Mouse (Mus musculus) limb, embryonic 14.5 days (tissue): Measurements from ENCODE around the gene Nkain2. TPM values are rescaled to one million over a fixed set of nuclear protein-coding genes. Genes with fewer than 3 reads are reported as not detected.

Source experiments
- ATAC-seq: fragments of 200-750 bp; cut with Nextera tagmentation; 2 replicates; pipeline ENCODE4 v1.8.0; 2017; ENCODE audit warnings: low read depth, moderate number of reproducible peaks, moderate TSS enrichment; ENCODE audit not compliant: low FRiP score
- DNase-seq: peaks from one replicate; pipeline ENCODE4 v3.0.0-alpha.2; 2015; ENCODE audit warnings: low spot score
- H3K27ac ChIP-seq: fragments of 300-500 bp; sonication (generic); replicated peaks from 2 replicates; pipeline ENCODE4 v1.5.1; 2014; ENCODE audit warnings: low read depth, mild to moderate bottlenecking, low read length, moderate library complexity, mixed read lengths
- H3K27me3 ChIP-seq: fragments of 300-500 bp; sonication (generic); 2 replicates; pipeline ENCODE4 v1.6.1; 2014; ENCODE audit warnings: low read length, mixed read lengths; ENCODE audit not compliant: control insufficient read depth, insufficient read depth
- H3K36me3 ChIP-seq: fragments of 300-500 bp; sonication (generic); 2 replicates; pipeline ENCODE4 v1.6.1; 2014; ENCODE audit warnings: mild to moderate bottlenecking, low read length, moderate library complexity, mixed read lengths; ENCODE audit not compliant: control insufficient read depth, insufficient read depth
- H3K4me1 ChIP-seq: fragments of 300-500 bp; sonication (generic); 2 replicates; pipeline ENCODE4 v1.6.1; 2014; ENCODE audit warnings: antibody characterized with exemption, low read length, mixed read lengths; ENCODE audit not compliant: control insufficient read depth, insufficient read depth
- H3K4me2 ChIP-seq: fragments of 300-500 bp; sonication (generic); replicated peaks from 2 replicates; pipeline ENCODE4 v1.6.1; 2014; ENCODE audit warnings: low read depth, mild to moderate bottlenecking, low read length, moderate library complexity; ENCODE audit not compliant: severe bottlenecking
- H3K4me3 ChIP-seq: fragments of 300-500 bp; sonication (generic); replicated peaks from 2 replicates; pipeline ENCODE4 v1.5.1; 2014; ENCODE audit warnings: low read length
- H3K9ac ChIP-seq: fragments of 300-500 bp; sonication (generic); 2 replicates; pipeline ENCODE4 v1.6.1; 2014; ENCODE audit warnings: mild to moderate bottlenecking, low read depth, low read length, moderate library complexity; ENCODE audit not compliant: severe bottlenecking
- H3K9me3 ChIP-seq: fragments of 300-500 bp; sonication (generic); 2 replicates; pipeline ENCODE4 v1.6.1; 2016; ENCODE audit warnings: low read length; ENCODE audit not compliant: control insufficient read depth
- POLR2A ChIP-seq: fragments of 200-500 bp; IDR thresholded peaks from 2 replicates; pipeline ENCODE4 v1.8.0; 2012; ENCODE audit warnings: inconsistent platforms, mild to moderate bottlenecking, moderate library complexity, borderline replicate concordance; ENCODE audit not compliant: insufficient read depth, insufficient read length; ENCODE audit errors: extremely low read depth
- WGBS: fragments of 180-500 bp; shearing (Covaris S2); extraction: QIAGEN DNeasy Blood & Tissue Kit; methylation state at CpG from one replicate; pipeline ENCODE4 v1.1.7; 2014; 5-methylcytosine and 5-hydroxymethylcytosine counted together
- polyA plus RNA-seq, 2 experiments: library from polyadenylated mRNA; depleted of rRNA in 1 of 2; stranded (reverse) in 1 of 2; unstranded in 1 of 2; fragments of >200 nt; fragmentation: Nextera tagmentation in 1 of 2; extraction: Ambion mirVana in 1 of 2; gene quantifications; 2 replicates each; pipeline versions ENCODE4 v1.2.1 to v1.2.3; 2012 to 2014

Nkain2 gene
- polyA plus RNA-seq, 2 experiments = 0.43 to 0.55 TPM

DNA sequence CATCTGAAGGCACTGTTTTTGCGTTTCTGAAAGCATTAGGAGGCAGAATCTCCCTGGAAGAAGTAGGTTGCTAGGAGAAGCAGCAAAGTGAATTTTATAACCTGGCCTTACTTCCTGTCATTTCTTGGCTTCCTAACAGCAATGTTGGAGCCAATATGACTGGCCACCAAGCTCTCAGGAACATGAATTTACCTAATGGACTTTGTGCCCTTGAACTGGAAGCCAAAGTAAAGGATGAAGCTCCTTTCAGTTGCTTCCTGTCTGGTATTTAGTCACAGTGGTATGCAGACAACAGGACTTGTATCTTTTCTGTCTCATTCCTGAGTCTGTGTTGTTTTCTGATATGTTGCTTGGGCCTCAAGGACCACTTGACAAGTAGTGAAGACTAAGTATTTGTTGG lies 1063.2 kb downstream of the Nkain2 start:
- 80% methylated on average over 1 of the region's 1 CpGs for WGBS

DNA sequence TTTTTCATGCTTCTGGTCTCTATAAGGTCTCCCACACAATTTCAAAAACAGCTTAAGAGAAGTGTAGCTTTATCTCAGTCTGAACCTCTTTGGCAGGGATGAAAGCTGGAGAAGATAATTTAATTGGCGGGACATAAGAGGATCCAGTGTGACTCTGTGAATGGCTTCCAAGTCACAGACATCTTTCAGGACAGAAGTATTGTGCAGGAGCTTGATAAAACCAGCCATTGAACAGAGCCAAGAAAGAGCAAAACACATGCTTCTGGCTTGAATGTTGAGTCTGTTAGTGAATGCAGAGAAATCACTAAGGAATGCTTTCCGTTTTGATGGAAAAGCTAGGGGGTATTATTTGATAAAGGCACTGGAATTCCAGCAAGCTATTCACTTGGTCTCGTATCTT lies 1077.7 kb downstream of the Nkain2 start:
- no peak overlapping the region for H3K9ac ChIP-seq
- WGBS = 78% methylated on average over 3 of the region's 3 CpGs
- no peak for ATAC-seq

More for the DNA sequence above, 1063.2 kb downstream of the Nkain2 start:
- H3K4me3 ChIP-seq = no peak overlapping the region
- no peak for TF ChIP-seq POLR2A
- H3K27ac ChIP-seq = no peak overlapping the region
- ATAC-seq (no peak), DNase-seq (no peak)
- H3K4me2 ChIP-seq = no peak overlapping the region
- H3K9me3 ChIP-seq = no peaks in the 10 kb centered on the region
- no peaks in the 10 kb centered on the region for H3K36me3 ChIP-seq
- H3K4me1 ChIP-seq = no peaks in the 10 kb centered on the region
- no peak overlapping the region for H3K9ac ChIP-seq
- H3K27me3 ChIP-seq = no peaks in the 10 kb centered on the region

DNA sequence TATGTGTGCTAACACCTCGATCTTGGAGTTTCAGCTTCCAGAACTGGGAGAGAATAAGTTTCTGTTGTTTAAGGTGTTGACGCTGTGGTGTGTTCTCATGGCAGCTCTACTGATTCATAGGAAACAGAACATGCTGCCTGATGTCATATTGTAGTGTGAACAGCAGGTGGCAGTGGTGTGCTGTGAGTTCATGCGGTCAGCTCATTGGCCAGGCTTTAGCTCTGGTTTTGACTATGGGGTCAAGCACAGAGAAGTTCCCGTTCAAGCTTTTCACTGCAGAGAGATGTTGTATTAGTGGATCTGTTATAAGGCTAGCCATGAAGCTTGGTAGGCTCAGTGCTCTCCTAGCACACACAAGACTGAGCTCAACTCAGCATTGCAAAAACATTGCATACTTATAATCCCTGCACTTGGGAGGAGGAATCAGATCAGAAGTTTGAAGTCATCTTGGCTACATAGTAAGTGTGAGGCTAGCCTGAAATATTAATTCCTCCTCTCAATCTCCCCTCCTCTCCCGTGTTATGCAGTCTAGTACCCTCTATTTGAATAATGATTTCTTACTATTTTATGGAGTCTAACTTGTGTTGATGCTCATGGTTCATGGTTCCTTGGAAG lies 1147.7 kb downstream of the Nkain2 start:
- ATAC-seq (peak; percentile 80), DNase-seq (peak; percentile 78)
- no peak overlapping the region for H3K9ac ChIP-seq
- no peak for TF ChIP-seq POLR2A
- no peak overlapping the region for H3K27ac ChIP-seq
- no peaks in the 10 kb centered on the region for H3K27me3 ChIP-seq
- no peaks in the 10 kb centered on the region for H3K9me3 ChIP-seq
- no peaks in the 10 kb centered on the region for H3K36me3 ChIP-seq
- no peaks in the 10 kb centered on the region for H3K4me1 ChIP-seq
- no peak overlapping the region for H3K4me2 ChIP-seq
- WGBS = 26% methylated on average over 5 of the region's 5 CpGs
- H3K4me3 ChIP-seq = no peak overlapping the region

More for the DNA sequence above, 1077.7 kb downstream of the Nkain2 start:
- Histone ChIP-seq H3K4me2 (no peak overlapping the region), H3K36me3 (no peaks in the 10 kb centered on the region), H3K4me3 (no peak overlapping the region), H3K4me1 (no peaks in the 10 kb centered on the region), H3K9me3 (no peaks in the 10 kb centered on the region), H3K27ac (no peak overlapping the region), H3K27me3 (no peaks in the 10 kb centered on the region)
- DNase-seq = no peak
- TF ChIP-seq POLR2A = no peak

DNA sequence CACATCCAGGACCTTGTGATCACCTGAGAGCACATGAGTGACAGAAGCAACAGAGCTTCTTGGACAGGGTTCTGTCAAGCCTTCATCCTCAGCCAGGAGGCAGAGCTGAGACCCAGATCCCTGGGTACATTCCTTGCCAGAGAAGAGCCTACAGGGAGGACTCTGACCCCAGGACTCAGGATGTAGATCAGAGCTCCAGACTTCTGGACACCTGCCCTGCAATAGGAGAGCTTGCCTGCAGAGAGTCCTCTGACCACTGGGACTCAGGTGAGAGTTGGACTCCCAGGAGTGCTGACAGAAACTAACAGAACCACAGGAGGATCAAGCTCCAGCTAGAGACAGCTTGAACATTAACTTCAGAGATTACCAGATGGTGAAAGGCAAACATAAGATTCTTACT lies 1162.2 kb downstream of the Nkain2 start:
- TF ChIP-seq POLR2A = no peak
- no peaks in the 10 kb centered on the region for H3K36me3 ChIP-seq
- no peak for ATAC-seq

DNA sequence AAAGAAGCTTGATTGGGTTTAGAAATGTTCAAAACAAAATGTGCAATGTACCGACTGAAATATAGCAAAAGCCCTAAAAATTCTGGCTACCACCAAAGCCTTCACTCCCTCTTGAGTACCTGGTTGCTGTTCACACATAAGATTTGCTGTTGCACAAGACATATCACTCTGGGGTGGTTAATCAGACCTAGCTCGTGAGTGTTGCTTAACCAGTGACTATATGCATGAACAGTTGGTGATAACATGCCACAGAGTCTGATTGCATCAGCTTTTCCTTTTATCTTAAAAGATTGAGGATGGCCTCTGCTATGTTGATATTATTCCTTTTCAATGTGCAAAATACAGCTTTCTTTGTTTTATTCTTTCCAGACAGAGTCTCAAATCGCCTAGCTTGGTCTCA lies 1243.0 kb downstream of the Nkain2 start:
- 76% methylated on average over 3 of the region's 3 CpGs for WGBS
- TF ChIP-seq POLR2A = no peak
- ATAC-seq = no peak
- Histone ChIP-seq H3K9me3 (no peaks in the 10 kb centered on the region), H3K36me3 (no peaks in the 10 kb centered on the region), H3K9ac (no peak overlapping the region), H3K27ac (no peak overlapping the region), H3K4me1 (no peaks in the 10 kb centered on the region), H3K27me3 (no peaks in the 10 kb centered on the region), H3K4me3 (no peak overlapping the region), H3K4me2 (no peak overlapping the region)
- no peak for DNase-seq

More for the DNA sequence above, 1162.2 kb downstream of the Nkain2 start:
- Histone ChIP-seq H3K27ac (no peak overlapping the region), H3K4me2 (no peak overlapping the region), H3K27me3 (no peaks in the 10 kb centered on the region), H3K9ac (no peak overlapping the region), H3K9me3 (no peaks in the 10 kb centered on the region), H3K4me1 (no peaks in the 10 kb centered on the region), H3K4me3 (no peak overlapping the region)
- no peak for DNase-seq

DNA sequence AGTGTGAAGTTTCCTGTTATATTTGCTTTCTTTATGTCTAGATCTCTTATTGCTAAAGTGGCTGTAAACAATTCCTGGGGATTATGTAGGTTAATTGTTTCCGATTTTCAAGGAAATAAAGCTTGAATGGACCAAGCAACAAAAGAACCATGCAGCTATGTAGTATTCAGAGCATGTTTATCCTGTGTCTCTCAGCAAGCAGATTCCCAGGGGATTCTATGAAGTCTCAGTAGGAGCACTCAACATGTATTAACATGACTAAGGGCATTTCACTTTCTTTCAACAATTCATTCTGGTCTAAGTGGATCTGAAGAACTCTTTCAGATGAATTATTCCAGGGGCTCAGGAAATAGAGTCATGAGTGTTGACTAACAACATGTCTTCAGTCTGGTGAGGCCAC lies 1244.2 kb downstream of the Nkain2 start:
- no peaks in the 10 kb centered on the region for H3K36me3 ChIP-seq
- H3K4me1 ChIP-seq = no peaks in the 10 kb centered on the region
- H3K4me3 ChIP-seq = no peak overlapping the region
- DNase-seq (no peak), ATAC-seq (no peak)
- H3K27me3 ChIP-seq = no peaks in the 10 kb centered on the region
- no peak overlapping the region for H3K9ac ChIP-seq
- no peak overlapping the region for H3K4me2 ChIP-seq
- no peak overlapping the region for H3K27ac ChIP-seq
- no peak for TF ChIP-seq POLR2A
- 61% methylated on average over 1 of the region's 1 CpGs for WGBS
- H3K9me3 ChIP-seq = no peaks in the 10 kb centered on the region

Other genes with a start within 250 kb of the Nkain2 start
- 2.0 and 2.4 TPM in 2 replicates for gene Trdn, start 190.1 kb upstream of the Nkain2 start, polyA plus RNA-seq (2012; rRNA removed)
- 12.1 and 17.7 TPM in 2 replicates for gene Trdn, start 190.1 kb upstream of the Nkain2 start, polyA plus RNA-seq (2014; fragmentation: Nextera tagmentation; extraction: Ambion mirVana)